Mouse (Mus musculus) left cerebral cortex, adult 9 months (tissue): ENCODE results near the gene Gm20521.
"Not testable (repeated sequence)": the region's sequence is repeated elsewhere in the genome, so short reads cannot be mapped to it uniquely, and the experiment has no call there.

Experiments
- DNase-seq, 2 experiments: peaks; one replicate each; pipeline ENCODE4 v3.0.0; 2022; ENCODE audit warnings: low spot score in 2 of 2

The Gm20521 gene

GRCm38 (mm10) chr14:54936831-54937160 is 53.6 kb downstream of the Gm20521 start:
- DNase-seq = no peak

GRCm38 (mm10) chr14:54937361-54938182 is 54.3 kb downstream of the Gm20521 start:
- no peak for DNase-seq

GRCm38 (mm10) chr14:54938431-54939219 is 55.4 kb downstream of the Gm20521 start:
- no peak for DNase-seq

GRCm38 (mm10) chr14:54939434-54940175 is 56.4 kb downstream of the Gm20521 start:
- DNase-seq = peak in 1 of 2 experiments; percentile 49

- no peak for DNase-seq
These were observed 56.9 kb downstream of the Gm20521 start for GRCm38 (mm10) chr14:54940176-54940530.

GRCm38 (mm10) chr14:54941024-54941978 is 58.1 kb downstream of the Gm20521 start:
- no peak for DNase-seq

GRCm38 (mm10) chr14:54942479-54942878 is 59.2 kb downstream of the Gm20521 start:
- no peak for DNase-seq

GRCm38 (mm10) chr14:54943971-54944370 is 60.7 kb downstream of the Gm20521 start:
- DNase-seq = no peak

GRCm38 (mm10) chr14:54944939-54945338 is 61.7 kb downstream of the Gm20521 start:
- DNase-seq = no peak

- DNase-seq = no peak
These were observed 62.9 kb downstream of the Gm20521 start for GRCm38 (mm10) chr14:54945975-54946704.

- DNase-seq = not testable (repeated sequence)
These were observed 63.8 kb downstream of the Gm20521 start for GRCm38 (mm10) chr14:54947008-54947407.
